Mouse (Mus musculus): Measurements from ENCODE around the gene Olfr224.
A peak's percentile ranks its signal among the peaks of the same experiment; 100 is the strongest.
"Not testable (repeated sequence)": the region's sequence is repeated elsewhere in the genome, so short reads cannot be mapped to it uniquely, and the experiment has no call there.

The Olfr224 gene

DNA sequence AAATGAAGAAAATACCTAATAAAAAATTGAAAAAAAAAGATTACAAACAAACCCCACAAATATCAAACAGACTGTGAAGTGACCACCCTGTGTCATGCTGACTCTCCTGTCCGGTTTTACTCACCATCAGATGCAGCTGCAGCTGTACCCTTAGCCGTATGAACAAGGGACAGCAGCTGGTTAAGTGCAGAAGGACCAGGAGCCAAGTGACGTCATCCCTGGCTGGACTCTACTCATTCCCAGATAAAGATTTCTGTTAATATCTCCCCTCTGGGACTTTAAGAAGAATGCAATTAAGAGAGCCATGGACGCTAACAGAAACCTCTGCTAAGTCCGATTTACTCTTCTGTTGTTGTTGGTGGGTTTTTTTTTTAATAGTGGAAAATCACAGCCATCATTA is at the start of gene Olfr224:
Gene Olfr224 (minus strand): TSS at position 149 of the 400 bp plus-strand sequence.
- DNase-seq (ENCODE audit: low spot score), result no peak

DNA sequence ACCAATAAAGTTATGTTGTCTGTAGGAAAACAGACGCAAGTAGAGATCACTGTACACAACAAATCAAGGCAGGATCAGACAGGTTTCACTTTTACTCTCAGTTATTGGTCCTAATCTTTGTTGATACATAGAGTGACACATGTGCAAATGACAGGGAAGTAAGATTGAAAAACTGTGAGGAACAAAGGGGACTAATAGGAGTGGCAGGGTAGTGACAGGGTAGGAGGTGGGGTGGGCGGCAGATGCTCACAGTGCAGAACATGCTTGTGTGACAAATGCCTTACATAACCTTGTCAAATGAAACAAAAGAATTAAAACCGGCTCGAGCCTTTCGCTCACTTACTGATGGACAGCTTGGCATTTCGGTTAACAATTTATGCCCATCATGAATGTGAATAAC is 48.4 kb upstream of the Olfr224 start:
- no peak for DNase-seq (ENCODE audit: low spot score)

- DNase-seq (ENCODE audit: low spot score), result no peak
Measured at GRCm38 (mm10) chr11:58618369-58618768, 48.0 kb upstream of the Olfr224 start.

DNA sequence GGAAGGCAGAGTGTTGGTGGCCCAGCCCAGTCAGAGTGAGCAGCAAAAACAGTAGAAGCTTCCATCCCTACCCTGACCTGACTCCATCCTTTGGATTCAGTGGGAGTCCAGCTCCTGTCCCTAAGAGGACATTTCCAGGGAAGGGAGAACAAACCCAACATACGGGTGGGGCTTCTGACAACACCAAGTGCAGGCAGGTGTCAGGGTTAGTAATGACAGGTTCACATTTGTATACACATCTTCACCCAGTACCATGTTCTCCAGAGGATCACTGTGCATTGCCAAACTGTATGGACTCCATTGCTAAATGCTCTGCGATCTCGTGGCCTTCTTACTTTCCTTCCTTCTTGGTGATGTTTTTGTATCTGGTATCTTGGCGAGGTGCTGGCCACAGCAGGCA is 45.6 kb upstream of the Olfr224 start, which contains the start of gene 2210407C18Rik:
Gene 2210407C18Rik (minus strand): TSS at position 101 of the 400 bp plus-strand sequence.
- no peak for DNase-seq (ENCODE audit: low spot score)

DNA sequence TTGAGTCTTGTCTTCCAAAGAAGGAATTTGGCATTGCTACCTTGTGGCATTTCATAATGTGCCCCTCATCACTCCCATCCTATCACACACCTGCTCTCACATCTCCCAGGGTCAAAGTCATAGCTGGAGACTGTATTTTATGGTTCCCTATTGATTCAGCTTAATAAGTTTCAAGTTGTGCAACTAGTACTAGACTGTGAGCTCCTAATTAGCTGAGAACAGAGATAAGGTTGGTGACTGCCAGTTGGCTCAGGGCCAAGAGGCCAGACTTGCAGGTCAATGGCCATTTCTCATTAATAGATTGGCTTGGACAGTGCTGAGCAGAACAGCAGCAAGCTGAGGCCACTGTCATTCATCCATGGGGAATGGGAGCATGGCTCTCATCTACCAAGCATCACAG is 44.2 kb upstream of the Olfr224 start:
- no peak for DNase-seq (ENCODE audit: low spot score)

- no peak for DNase-seq (ENCODE audit: low spot score)
Measured at GRCm38 (mm10) chr11:58613359-58613758, 43.0 kb upstream of the Olfr224 start.

- no peak for DNase-seq (ENCODE audit: low spot score)
Measured at GRCm38 (mm10) chr11:58607030-58607429, 36.7 kb upstream of the Olfr224 start.

- DNase-seq (ENCODE audit: low spot score), result no peak
Measured at GRCm38 (mm10) chr11:58606177-58606919, 36.0 kb upstream of the Olfr224 start.

DNA sequence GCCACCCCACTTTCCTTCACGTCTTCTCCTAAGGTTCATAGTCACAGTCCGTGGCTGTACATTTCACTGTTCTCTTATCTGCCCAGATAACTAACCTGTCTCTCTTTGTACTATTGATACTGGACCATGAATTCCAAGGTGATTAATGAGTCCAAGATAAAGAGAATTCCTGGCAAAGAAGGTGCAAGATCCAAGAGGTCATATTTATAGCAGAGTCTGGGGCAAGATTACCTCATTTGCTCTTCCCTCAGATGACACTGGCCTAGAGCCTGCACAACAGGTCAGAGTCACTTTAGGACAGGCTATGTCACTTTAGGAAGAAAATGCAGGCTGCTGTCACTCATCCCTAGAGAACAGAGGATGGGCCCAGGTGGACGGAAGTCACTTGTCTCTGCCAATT is 34.9 kb upstream of the Olfr224 start:
- no peak for DNase-seq (ENCODE audit: low spot score)

DNA sequence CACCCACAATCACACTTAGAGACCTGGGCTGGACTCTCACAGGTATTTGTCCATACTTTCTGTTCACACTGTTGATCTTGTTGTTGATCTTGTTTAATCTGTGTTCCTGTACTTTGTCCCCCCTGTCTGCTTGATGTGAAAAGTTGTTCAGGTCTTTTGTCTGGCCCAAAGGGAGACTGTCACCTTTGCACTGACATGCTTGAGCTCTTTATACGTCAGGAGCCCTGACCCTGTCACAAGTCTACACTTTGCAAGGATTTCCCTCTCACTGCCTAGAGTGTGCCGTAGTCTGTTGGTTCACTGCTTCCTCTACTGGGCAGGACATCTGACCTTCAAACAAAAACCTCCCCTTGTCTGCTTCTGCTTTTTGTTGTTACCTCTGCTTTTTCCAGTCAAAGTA is 34.3 kb upstream of the Olfr224 start:
- DNase-seq (ENCODE audit: low spot score), result no peak

DNA sequence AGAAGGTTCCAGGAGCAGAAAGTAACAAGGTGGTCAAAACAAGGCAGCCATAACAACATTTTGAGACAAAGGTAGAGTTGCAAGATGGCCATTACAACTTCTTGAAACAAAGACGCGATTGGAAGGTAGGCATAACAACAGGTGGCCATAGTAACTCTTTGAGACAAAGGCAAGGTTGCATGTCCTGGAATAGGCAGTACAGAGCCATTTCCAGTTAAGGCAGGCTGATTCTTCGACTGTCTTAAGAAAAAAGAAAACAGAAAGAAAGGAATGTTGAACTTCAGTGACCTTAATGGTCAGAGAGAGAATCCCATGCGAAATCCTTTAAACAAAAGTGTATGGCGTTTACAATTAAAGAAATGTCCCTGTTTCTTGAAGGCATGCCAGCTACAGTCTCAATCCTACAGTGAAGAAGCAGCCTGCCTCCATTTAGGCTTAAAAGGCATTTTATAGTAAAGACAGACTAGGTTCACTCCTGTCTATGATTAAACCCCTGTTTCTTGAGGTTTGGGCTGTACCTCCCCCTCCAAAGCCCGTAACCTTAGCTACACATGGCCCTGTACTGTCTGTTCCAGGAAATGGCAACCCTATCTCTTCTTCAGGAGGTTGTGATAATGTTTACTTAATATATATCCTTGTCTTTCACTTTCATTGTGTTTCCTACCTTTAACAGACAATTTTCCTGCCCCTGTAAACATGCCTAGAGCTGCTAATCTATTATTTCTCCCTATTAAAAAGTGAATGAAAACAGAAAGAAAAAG is 32.6 kb upstream of the Olfr224 start:
- no peak for DNase-seq (ENCODE audit: low spot score)

GRCm38 (mm10) chr11:58602062-58602461 is 31.7 kb upstream of the Olfr224 start:
- DNase-seq (ENCODE audit: low spot score), result no peak

DNA sequence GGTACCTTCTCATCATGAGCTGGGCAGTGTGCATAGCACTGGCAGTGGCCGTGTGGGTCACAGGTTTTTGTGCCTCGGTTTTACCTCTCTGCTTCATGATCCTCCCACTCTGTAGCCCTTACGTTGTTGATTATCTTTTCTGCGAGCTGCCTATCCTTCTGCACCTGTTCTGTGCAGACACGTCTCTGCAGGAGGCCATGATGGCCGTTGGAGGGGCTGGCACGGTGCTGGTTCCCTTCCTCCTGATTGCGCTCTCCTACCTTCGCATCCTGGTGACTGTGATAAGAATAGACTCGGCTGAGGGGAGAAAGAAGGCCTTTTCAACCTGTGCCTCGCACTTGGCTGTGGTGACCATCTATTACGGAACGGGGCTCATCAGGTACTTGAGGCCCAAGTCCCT is 27.5 kb upstream of the Olfr224 start:
- DNase-seq (ENCODE audit: low spot score), result no peak

DNA sequence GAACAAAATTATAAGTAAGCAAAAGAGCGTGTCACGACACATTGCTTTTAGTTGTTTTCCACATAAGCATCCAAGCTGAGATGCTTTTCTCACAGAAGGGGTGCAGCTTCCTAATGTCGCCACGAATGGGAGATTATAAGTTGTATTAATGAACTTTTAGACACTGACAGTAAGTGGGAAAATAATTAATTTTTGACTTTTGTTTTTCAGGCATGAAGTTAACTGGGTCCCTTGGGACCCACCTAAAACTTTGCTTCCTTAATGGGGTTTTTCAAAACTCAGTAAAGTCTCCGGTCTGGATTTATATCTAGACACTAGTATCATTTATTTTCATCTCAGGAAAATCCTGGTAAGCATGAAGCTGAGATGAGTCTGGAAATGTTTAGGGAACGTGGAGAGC is 24.5 kb upstream of the Olfr224 start, which contains the start of gene Olfr324:
Gene Olfr324 (plus strand): TSS at position 301 of the 400 bp plus-strand sequence.
- no peak for DNase-seq (ENCODE audit: low spot score)

GRCm38 (mm10) chr11:58588620-58589250 is 18.4 kb upstream of the Olfr224 start:
- no peak for DNase-seq (ENCODE audit: low spot score)

GRCm38 (mm10) chr11:58587898-58588348 is 17.6 kb upstream of the Olfr224 start:
- DNase-seq (ENCODE audit: low spot score), result peak; percentile 53

- no peak for DNase-seq (ENCODE audit: low spot score)
Measured at GRCm38 (mm10) chr11:58578636-58579035, 8.3 kb upstream of the Olfr224 start.

DNA sequence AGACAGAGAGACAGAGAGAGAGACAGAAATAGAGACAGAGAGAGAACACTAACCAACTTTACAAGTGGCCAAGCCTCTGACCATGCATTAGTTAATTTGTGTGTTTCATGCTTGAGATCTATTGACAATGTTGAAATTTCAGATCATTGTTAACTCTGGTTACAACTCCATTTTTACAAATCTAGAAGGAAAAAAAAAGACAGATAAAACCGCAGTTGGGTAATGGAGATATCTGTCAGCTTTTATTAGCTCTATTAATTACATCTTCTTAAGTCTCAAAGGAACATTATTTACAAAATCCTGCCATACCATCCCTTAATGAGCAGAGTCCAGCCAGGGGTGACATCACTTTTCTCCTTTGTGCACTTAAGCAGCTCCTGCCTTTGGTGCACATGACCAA is 7.1 kb upstream of the Olfr224 start, which contains the start of gene Olfr325:
Gene Olfr325 (plus strand): TSS at position 301 of the 400 bp plus-strand sequence.
- no peak for DNase-seq (ENCODE audit: low spot score)

DNA sequence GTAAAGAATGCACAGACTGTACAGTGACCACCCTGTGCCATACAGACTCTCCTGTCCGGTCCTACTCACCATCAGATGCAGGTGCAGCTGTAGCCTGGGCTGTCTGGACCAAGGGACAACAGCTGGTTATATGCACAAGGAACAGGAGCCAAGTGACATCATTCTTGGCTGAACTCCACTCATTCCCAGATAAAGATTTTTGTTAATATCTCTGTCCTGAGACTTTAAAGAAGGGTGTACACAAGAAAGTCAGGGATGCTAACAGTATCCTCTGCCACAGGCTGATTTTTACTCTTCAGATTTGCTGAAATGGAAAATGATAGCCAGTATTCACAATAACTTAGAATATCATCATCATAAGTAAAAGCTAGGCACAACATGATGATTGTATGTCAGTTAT is 14.8 kb downstream of the Olfr224 start, which contains the start of gene Olfr328:
Gene Olfr328 (minus strand): TSS at position 101 of the 400 bp plus-strand sequence.
- no peak for DNase-seq (ENCODE audit: low spot score)

DNA sequence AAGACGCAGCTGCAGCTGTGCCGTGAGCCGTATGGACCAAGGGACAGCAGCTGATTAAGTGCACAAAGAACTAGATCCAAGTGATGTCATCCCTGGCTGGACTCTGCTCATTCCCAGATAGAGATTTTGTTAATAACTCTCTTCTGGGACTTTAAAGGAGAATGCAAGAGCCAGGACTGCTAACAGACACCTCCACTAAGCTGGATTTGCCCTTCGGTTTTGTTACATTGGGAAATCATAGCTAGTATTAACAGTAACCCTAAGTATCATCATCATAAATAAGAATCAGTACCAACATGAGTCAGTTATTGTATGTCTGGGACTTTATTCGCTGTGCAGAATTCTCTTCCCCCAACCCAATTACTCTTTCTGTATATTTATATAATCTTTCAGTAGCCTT is 24.0 kb downstream of the Olfr224 start, which contains the start of gene Olfr329-ps:
Gene Olfr329-ps (minus strand): TSS at position 101 of the 400 bp plus-strand sequence.
- DNase-seq (ENCODE audit: low spot score), result no peak

DNA sequence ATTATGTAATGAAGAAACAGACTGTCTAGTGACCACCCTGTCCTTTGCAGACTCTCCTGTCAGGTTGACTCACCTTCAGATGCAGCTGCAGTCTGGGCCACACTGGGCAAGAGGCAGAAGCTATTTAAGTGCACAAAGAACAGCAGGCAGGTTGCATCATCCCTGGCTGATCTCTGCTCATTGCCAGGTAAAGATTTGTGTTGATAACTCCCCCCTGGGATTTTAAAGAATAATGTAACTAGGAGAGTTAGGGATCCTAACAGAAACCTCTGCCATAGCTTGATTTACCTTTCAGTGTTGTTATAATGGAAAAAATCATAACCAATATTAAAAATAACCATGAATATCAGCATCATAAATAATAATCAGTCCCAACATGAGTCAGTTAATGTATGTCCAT is 35.6 kb downstream of the Olfr224 start, which contains the start of gene Olfr330:
Gene Olfr330 (minus strand): TSS at position 101 of the 400 bp plus-strand sequence.
- DNase-seq (ENCODE audit: low spot score), result not testable (repeated sequence)

- DNase-seq (ENCODE audit: low spot score), result not testable (repeated sequence)
Measured at GRCm38 (mm10) chr11:58519756-58520155, 50.6 kb downstream of the Olfr224 start.

Measured in embryo, embryonic 10 days (tissue).